Mouse (Mus musculus) inflammation-experienced regulatory T-cells, adult 16 weeks (primary cell): ENCODE results near the gene Col6a5. TPM values are rescaled to one million over a fixed set of nuclear protein-coding genes. Genes with fewer than 3 reads are reported as not detected.

Source experiments
- polyA plus RNA-seq: library from polyadenylated mRNA; unstranded; fragments of 100-300 nt; shearing (Covaris generic); gene quantifications from one replicate; pipeline ENCODE4 v1.2.1, GENCODE M21; 2017

Col6a5 gene
- polyA plus RNA-seq = not detected

DNA sequence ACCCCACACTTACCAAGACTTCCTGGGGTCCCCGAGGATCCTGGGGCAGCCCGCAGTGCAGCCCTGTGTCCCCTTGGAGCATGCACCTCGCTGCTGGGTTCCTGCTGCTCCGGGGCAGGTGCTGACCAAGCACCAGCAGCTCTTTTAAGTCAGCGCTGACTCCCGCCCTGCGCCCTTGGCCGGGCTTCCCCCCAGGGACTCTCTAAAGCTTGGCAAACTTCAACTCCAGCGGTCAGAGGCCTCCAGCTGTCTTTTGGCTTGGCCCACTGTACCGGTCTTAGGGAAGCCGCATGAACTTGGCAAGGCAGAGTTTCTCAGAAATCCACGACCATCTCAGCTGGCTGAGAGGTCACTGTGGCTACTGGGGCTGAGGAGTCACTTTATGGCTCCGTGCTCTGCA, at the start of gene Col6a5:
Col6a5 (minus strand) TSS at position 111 of the 400 bp plus-strand sequence.

DNA sequence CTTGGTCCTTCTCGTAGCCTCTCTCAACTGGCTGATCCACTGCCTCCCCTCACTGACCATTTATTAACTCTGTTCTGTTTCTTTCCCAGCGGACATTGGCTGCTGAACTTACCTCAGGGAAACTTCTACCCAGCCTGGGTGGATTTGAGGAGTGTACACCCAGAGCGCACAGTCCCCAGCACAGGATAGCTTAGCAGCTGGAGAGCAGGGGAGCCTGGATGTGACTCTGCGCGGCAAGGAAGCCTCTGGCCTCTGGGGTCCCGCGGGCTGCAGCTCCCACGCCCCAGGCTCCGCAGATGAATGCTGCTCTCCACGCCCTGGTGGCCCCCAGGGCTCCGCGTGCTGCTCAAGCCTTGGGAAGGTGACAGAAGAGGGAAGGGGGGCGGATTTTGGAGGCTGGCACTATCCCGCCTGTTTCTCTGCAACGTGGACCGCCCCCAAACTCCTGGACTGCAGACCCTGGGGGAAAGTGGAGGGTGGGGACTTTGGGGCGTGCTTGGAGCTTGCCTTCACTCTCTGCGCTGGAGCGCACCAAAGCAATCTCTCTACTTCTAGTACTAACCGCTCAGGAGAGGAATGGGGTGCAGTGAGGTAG, 132.6 kb downstream of the Col6a5 start, which contains the start of gene Col6a6:
Col6a6 (minus strand) TSS at position 370 of the 595 bp plus-strand sequence.

Other genes with a start within 250 kb of the Col6a5 start
- gene Col6a6, start 132.5 kb downstream of the Col6a5 start, polyA plus RNA-seq = not detected
- not detected for gene Col6a4, start 136.1 kb upstream of the Col6a5 start, polyA plus RNA-seq
- gene Glyctk, start 197.5 kb upstream of the Col6a5 start, polyA plus RNA-seq = 9.4 TPM
- 49.3 TPM for gene Wdr82, start 210.3 kb upstream of the Col6a5 start, polyA plus RNA-seq
- gene Ppm1m, start 239.1 kb upstream of the Col6a5 start, polyA plus RNA-seq = 22.2 TPM
- 328 TPM for gene Twf2, start 242.5 kb upstream of the Col6a5 start, polyA plus RNA-seq